Mouse (Mus musculus): ENCODE results near the gene Dgke. TPM values are rescaled to one million over a fixed set of nuclear protein-coding genes. Genes with fewer than 3 reads are reported as not detected.
"Not testable (repeated sequence)": the region's sequence is repeated elsewhere in the genome, so short reads cannot be mapped to it uniquely, and the experiment has no call there.

Dgke gene
- polyA plus RNA-seq, 1 experiment: 3.4 TPM

- Histone ChIP-seq H3K4me3 (ENCODE audit: insufficient read depth, low read length) (no peak overlapping the region), H3K27ac (ENCODE audit: insufficient read depth, low read depth, low read length) (no peak overlapping the region), H3K4me1 (ENCODE audit: control insufficient read depth, insufficient read depth, low read length) (no peaks in the 10 kb centered on the region; the same call in 1 of the 2 replicates)
- no peak for TF ChIP-seq CTCF (IDR thresholded peaks at IDR 0.05; ENCODE audit: low read depth, low read length)
- TF ChIP-seq POLR2A (IDR thresholded peaks at IDR 0.05; ENCODE audit: borderline replicate concordance, low read depth, low read length): no peak
These were observed 2.3 kb downstream of the Dgke start for GRCm38 (mm10) chr11:89064312-89064711.

- Histone ChIP-seq H3K4me1 (ENCODE audit: control insufficient read depth, insufficient read depth, low read length) (peaks cover 8% of the 10 kb centered on the region), H3K27ac (ENCODE audit: insufficient read depth, low read depth, low read length) (no peak overlapping the region), H3K4me3 (ENCODE audit: insufficient read depth, low read length) (no peak overlapping the region)
- TF ChIP-seq POLR2A (IDR thresholded peaks at IDR 0.05; ENCODE audit: borderline replicate concordance, low read depth, low read length) (no peak), CTCF (IDR thresholded peaks at IDR 0.05; ENCODE audit: low read depth, low read length) (no peak)
These were observed 5.3 kb downstream of the Dgke start for GRCm38 (mm10) chr11:89061362-89061761.

- TF ChIP-seq POLR2A (IDR thresholded peaks at IDR 0.05; ENCODE audit: borderline replicate concordance, low read depth, low read length) (0 out of 2 replicates have a peak, but pooled peaks have one; percentile 10), CTCF (IDR thresholded peaks at IDR 0.05; ENCODE audit: low read depth, low read length) (no peak)
- Histone ChIP-seq H3K27ac (ENCODE audit: insufficient read depth, low read depth, low read length) (no peak overlapping the region), H3K4me3 (ENCODE audit: insufficient read depth, low read length) (peak overlapping the region; percentile 75), H3K4me1 (ENCODE audit: control insufficient read depth, insufficient read depth, low read length) (peaks cover 8% of the 10 kb centered on the region)
These were observed 6.1 kb downstream of the Dgke start for GRCm38 (mm10) chr11:89060423-89061089.

- Histone ChIP-seq H3K4me3 (ENCODE audit: insufficient read depth, low read length) (peak overlapping the region; percentile 75), H3K27ac (ENCODE audit: insufficient read depth, low read depth, low read length) (no peak overlapping the region), H3K4me1 (ENCODE audit: control insufficient read depth, insufficient read depth, low read length) (peaks cover 8% of the 10 kb centered on the region)
- TF ChIP-seq CTCF (IDR thresholded peaks at IDR 0.05; ENCODE audit: low read depth, low read length): no peak
- no peak for TF ChIP-seq POLR2A (IDR thresholded peaks at IDR 0.05; ENCODE audit: borderline replicate concordance, low read depth, low read length)
These were observed 6.7 kb downstream of the Dgke start for GRCm38 (mm10) chr11:89059919-89060422.

GRCm38 (mm10) chr11:89058515-89059270 lies 8.0 kb downstream of the Dgke start:
- H3K4me3 ChIP-seq (ENCODE audit: insufficient read depth, low read length): peak overlapping the region; percentile 75
- H3K4me1 ChIP-seq (ENCODE audit: control insufficient read depth, insufficient read depth, low read length): peaks cover 8% of the 10 kb centered on the region
- TF ChIP-seq CTCF (IDR thresholded peaks at IDR 0.05; ENCODE audit: low read depth, low read length) (peak; percentile 17; the same call in 1 of the 2 replicates), POLR2A (IDR thresholded peaks at IDR 0.05; ENCODE audit: borderline replicate concordance, low read depth, low read length) (no peak)
- H3K27ac ChIP-seq (ENCODE audit: insufficient read depth, low read depth, low read length): no peak overlapping the region

- H3K4me3 ChIP-seq (ENCODE audit: insufficient read depth, low read length): no peak overlapping the region
- TF ChIP-seq CTCF (IDR thresholded peaks at IDR 0.05; ENCODE audit: low read depth, low read length) (no peak), POLR2A (IDR thresholded peaks at IDR 0.05; ENCODE audit: borderline replicate concordance, low read depth, low read length) (no peak)
- peaks cover 15% of the 10 kb centered on the region for H3K4me1 ChIP-seq (ENCODE audit: control insufficient read depth, insufficient read depth, low read length)
- H3K27ac ChIP-seq (ENCODE audit: insufficient read depth, low read depth, low read length): no peak overlapping the region
These were observed 10.5 kb downstream of the Dgke start for GRCm38 (mm10) chr11:89055931-89056690.

- Histone ChIP-seq H3K4me1 (ENCODE audit: control insufficient read depth, insufficient read depth, low read length) (peaks cover 6% of the 10 kb centered on the region), H3K27ac (ENCODE audit: insufficient read depth, low read depth, low read length) (peak overlapping the region; percentile 7; the same call in 1 of the 2 replicates), H3K4me3 (ENCODE audit: insufficient read depth, low read length) (no peak overlapping the region)
- no peak for TF ChIP-seq CTCF (IDR thresholded peaks at IDR 0.05; ENCODE audit: low read depth, low read length)
- no peak for TF ChIP-seq POLR2A (IDR thresholded peaks at IDR 0.05; ENCODE audit: borderline replicate concordance, low read depth, low read length)
These were observed 14.9 kb downstream of the Dgke start for GRCm38 (mm10) chr11:89051767-89052166.

- TF ChIP-seq POLR2A (IDR thresholded peaks at IDR 0.05; ENCODE audit: borderline replicate concordance, low read depth, low read length): no peak
- Histone ChIP-seq H3K4me3 (ENCODE audit: insufficient read depth, low read length) (no peak overlapping the region), H3K27ac (ENCODE audit: insufficient read depth, low read depth, low read length) (no peak overlapping the region), H3K4me1 (ENCODE audit: control insufficient read depth, insufficient read depth, low read length) (no peaks in the 10 kb centered on the region)
These were observed 20.6 kb downstream of the Dgke start for GRCm38 (mm10) chr11:89046021-89046420.

GRCm38 (mm10) chr11:89045501-89045900 lies 21.1 kb downstream of the Dgke start:
- H3K4me1 ChIP-seq (ENCODE audit: control insufficient read depth, insufficient read depth, low read length); H3K27ac ChIP-seq (ENCODE audit: insufficient read depth, low read depth, low read length); H3K4me3 ChIP-seq (ENCODE audit: insufficient read depth, low read length): not testable (repeated sequence)

All from bone marrow macrophage, adult 2 months (primary cell).